Mouse (Mus musculus) lung, postnatal 0 days (tissue): ENCODE measurements around the gene Cygb.

Experiments used
- CTCF ChIP-seq: IDR thresholded peaks from 2 replicates; pipeline ENCODE4 v1.5.1; 2016; ENCODE audit warnings: antibody characterized with exemption, mild to moderate bottlenecking
- EP300 ChIP-seq: IDR thresholded peaks from 2 replicates; pipeline ENCODE4 v1.6.1; 2016; ENCODE audit warnings: antibody characterized with exemption, mild to moderate bottlenecking, control low read depth

GRCm38 (mm10) chr11:116649711-116650337 is 4.3 kb downstream of the Cygb start:
- TF ChIP-seq CTCF (no peak), EP300 (no peak)
